Mouse (Mus musculus) liver, embryonic 11.5 days (tissue): Measurements from ENCODE around the gene Zfp652. TPM values are rescaled to one million over a fixed set of nuclear protein-coding genes. Genes with fewer than 3 reads are reported as not detected.

Experiments used
- ATAC-seq: fragments of 200-750 bp; cut with Nextera tagmentation; replicated peaks from 2 replicates; pipeline ENCODE4 v1.8.0; 2017; ENCODE audit warnings: moderate number of reproducible peaks, mild to moderate bottlenecking, moderate TSS enrichment, moderate library complexity; ENCODE audit not compliant: low FRiP score
- DNase-seq: peaks from one replicate; pipeline ENCODE4 v3.0.0-alpha.2; 2017; ENCODE audit warnings: low spot score
- H3K27ac ChIP-seq: fragments of 300-500 bp; sonication (generic); 2 replicates; pipeline ENCODE4 v1.5.1; 2014; ENCODE audit warnings: mild to moderate bottlenecking, low read depth, low read length, control low read depth
- H3K27me3 ChIP-seq: fragments of 300-500 bp; sonication (generic); replicated peaks from 2 replicates; pipeline ENCODE4 v1.6.1; 2014; ENCODE audit warnings: low read length, mixed read lengths; ENCODE audit not compliant: control insufficient read depth, insufficient read depth
- H3K36me3 ChIP-seq: fragments of 300-500 bp; sonication (generic); 2 replicates; pipeline ENCODE4 v1.6.1; 2014; ENCODE audit warnings: mild to moderate bottlenecking, low read length, moderate library complexity, mixed read lengths; ENCODE audit not compliant: control insufficient read depth, insufficient read depth
- H3K4me1 ChIP-seq: fragments of 300-500 bp; sonication (generic); replicated peaks from 2 replicates; pipeline ENCODE4 v1.6.1; 2014; ENCODE audit warnings: low read length, mixed read lengths; ENCODE audit not compliant: control insufficient read depth, insufficient read depth
- H3K4me2 ChIP-seq: fragments of 300-500 bp; sonication (generic); 2 replicates; pipeline ENCODE4 v1.6.1; 2014; ENCODE audit warnings: mild to moderate bottlenecking, control low read depth, moderate library complexity
- H3K4me3 ChIP-seq: fragments of 300-500 bp; sonication (generic); 2 replicates; pipeline ENCODE4 v1.5.1; 2014; ENCODE audit warnings: low read depth, low read length, control low read depth
- H3K9ac ChIP-seq: fragments of 300-500 bp; sonication (generic); 2 replicates; pipeline ENCODE4 v1.6.1; 2014; ENCODE audit warnings: low read depth, low read length, control low read depth
- H3K9me3 ChIP-seq: fragments of 300-500 bp; sonication (generic); 2 replicates; pipeline ENCODE4 v1.6.1; 2016; ENCODE audit warnings: low read length, inconsistent platforms, mixed read lengths; ENCODE audit not compliant: control insufficient read depth
- WGBS: fragments of 180-500 bp; shearing (Covaris S2); extraction: QIAGEN DNeasy Blood & Tissue Kit; methylation state at CpG from one replicate; pipeline ENCODE4 v1.1.7; 2014; 5-methylcytosine and 5-hydroxymethylcytosine counted together
- polyA plus RNA-seq: library from polyadenylated mRNA; unstranded; fragments of >200 nt; fragmentation: Nextera tagmentation; extraction: Ambion mirVana; gene quantifications from 2 replicates; pipeline ENCODE4 v1.2.1, GENCODE M21; 2014

Zfp652 gene
- polyA plus RNA-seq, 1 experiment from 2014 or later = 8.7 TPM

GRCm38 (mm10) chr11:95682946-95683345, 29.5 kb upstream of the Zfp652 start:
- no peak overlapping the region for H3K27ac ChIP-seq
- no peak for ATAC-seq
- no peak overlapping the region for H3K4me3 ChIP-seq
- H3K4me2 ChIP-seq = no peak overlapping the region
- peaks cover 17% of the 10 kb centered on the region for H3K36me3 ChIP-seq
- no peak for DNase-seq
- H3K9ac ChIP-seq = no peak overlapping the region
- WGBS = 75% methylated on average over 3 of the region's 3 CpGs
- H3K9me3 ChIP-seq = no peaks in the 10 kb centered on the region
- H3K4me1 ChIP-seq = peaks cover 4% of the 10 kb centered on the region
- H3K27me3 ChIP-seq = no peaks in the 10 kb centered on the region

GRCm38 (mm10) chr11:95686031-95686430, 26.4 kb upstream of the Zfp652 start:
- Histone ChIP-seq H3K4me2 (no peak overlapping the region), H3K27me3 (no peaks in the 10 kb centered on the region), H3K9ac (no peak overlapping the region), H3K4me1 (peaks cover 25% of the 10 kb centered on the region), H3K9me3 (no peaks in the 10 kb centered on the region), H3K36me3 (no peaks in the 10 kb centered on the region; the same call in 1 of the 2 replicates), H3K27ac (no peak overlapping the region), H3K4me3 (no peak overlapping the region)
- WGBS = 0% methylated on average over 4 of the region's 4 CpGs
- DNase-seq (peak; percentile 67), ATAC-seq (no peak)

- Histone ChIP-seq H3K27ac (no peak overlapping the region), H3K4me3 (no peak overlapping the region), H3K4me1 (peaks cover 31% of the 10 kb centered on the region), H3K9ac (0 out of 2 replicates have a peak overlapping the region, but pooled peaks have one; percentile 2), H3K4me2 (peak overlapping the region; percentile 22; the same call in 1 of the 2 replicates), H3K9me3 (no peaks in the 10 kb centered on the region), H3K36me3 (no peaks in the 10 kb centered on the region; the same call in 1 of the 2 replicates), H3K27me3 (no peaks in the 10 kb centered on the region)
- ATAC-seq (peak; percentile 57; the same call in 1 of the 2 replicates), DNase-seq (no peak)
- 30% methylated on average over 11 of the region's 11 CpGs for WGBS
Observed at GRCm38 (mm10) chr11:95687084-95687656, 25.3 kb upstream of the Zfp652 start.

GRCm38 (mm10) chr11:95688515-95688914, 24.0 kb upstream of the Zfp652 start:
- WGBS = 21% methylated on average over 6 of the region's 6 CpGs
- Histone ChIP-seq H3K4me1 (peaks cover 36% of the 10 kb centered on the region), H3K27me3 (no peaks in the 10 kb centered on the region; the same call in 1 of the 2 replicates), H3K9me3 (no peaks in the 10 kb centered on the region), H3K4me2 (peak overlapping the region; percentile 58), H3K4me3 (peak overlapping the region; percentile 24), H3K9ac (peak overlapping the region; percentile 62), H3K27ac (peak overlapping the region; percentile 81), H3K36me3 (no peaks in the 10 kb centered on the region; the same call in 1 of the 2 replicates)
- ATAC-seq (peak; percentile 51), DNase-seq (peak; percentile 50)

- H3K27ac ChIP-seq = peak overlapping the region; percentile 81
- peak overlapping the region; percentile 58 for H3K4me2 ChIP-seq
- H3K9ac ChIP-seq = peak overlapping the region; percentile 62
- H3K27me3 ChIP-seq = no peaks in the 10 kb centered on the region; the same call in 1 of the 2 replicates
- peak overlapping the region; percentile 24; the same call in 1 of the 2 replicates for H3K4me3 ChIP-seq
- peak; percentile 52 for DNase-seq
- H3K36me3 ChIP-seq = no peaks in the 10 kb centered on the region
- peaks cover 36% of the 10 kb centered on the region for H3K4me1 ChIP-seq
- no peaks in the 10 kb centered on the region for H3K9me3 ChIP-seq
- WGBS = 28% methylated on average over 7 of the region's 7 CpGs
- peak; percentile 80 for ATAC-seq
Observed at GRCm38 (mm10) chr11:95688981-95689380, 23.5 kb upstream of the Zfp652 start.

GRCm38 (mm10) chr11:95689544-95689943, 22.9 kb upstream of the Zfp652 start:
- ATAC-seq (no peak), DNase-seq (no peak)
- Histone ChIP-seq H3K9ac (no peak overlapping the region; the same call in 1 of the 2 replicates), H3K36me3 (no peaks in the 10 kb centered on the region), H3K4me3 (no peak overlapping the region), H3K27me3 (no peaks in the 10 kb centered on the region; the same call in 1 of the 2 replicates), H3K27ac (peak overlapping the region; percentile 81), H3K4me2 (peak overlapping the region; percentile 58; the same call in 1 of the 2 replicates), H3K4me1 (peaks cover 36% of the 10 kb centered on the region), H3K9me3 (no peaks in the 10 kb centered on the region)
- WGBS = 66% methylated on average over 3 of the region's 3 CpGs

GRCm38 (mm10) chr11:95698541-95698940, 13.9 kb upstream of the Zfp652 start:
- H3K4me1 ChIP-seq = peaks cover 7% of the 10 kb centered on the region
- DNase-seq = no peak
- 82% methylated on average over 5 of the region's 5 CpGs for WGBS

GRCm38 (mm10) chr11:95700778-95701739, 11.4 kb upstream of the Zfp652 start:
- ATAC-seq = peak; percentile 94
- Histone ChIP-seq H3K4me1 (peaks cover 7% of the 10 kb centered on the region), H3K27me3 (no peaks in the 10 kb centered on the region), H3K9ac (no peak overlapping the region; the same call in 1 of the 2 replicates), H3K4me3 (no peak overlapping the region), H3K36me3 (no peaks in the 10 kb centered on the region), H3K27ac (peak overlapping the region; percentile 87), H3K4me2 (peak overlapping the region; percentile 29), H3K9me3 (no peaks in the 10 kb centered on the region)
- DNase-seq = no peak
- WGBS = 60% methylated on average over 13 of the region's 13 CpGs

More at GRCm38 (mm10) chr11:95698541-95698940, 13.9 kb upstream of the Zfp652 start:
- no peak overlapping the region for H3K9ac ChIP-seq
- no peak for ATAC-seq
- no peaks in the 10 kb centered on the region for H3K27me3 ChIP-seq
- H3K9me3 ChIP-seq = no peaks in the 10 kb centered on the region
- no peaks in the 10 kb centered on the region for H3K36me3 ChIP-seq
- no peak overlapping the region for H3K4me2 ChIP-seq
- no peak overlapping the region for H3K4me3 ChIP-seq
- H3K27ac ChIP-seq = no peak overlapping the region
